Mouse (Mus musculus): Measurements from ENCODE around the gene Gm20773.
"Not testable (repeated sequence)": the region's sequence is repeated elsewhere in the genome, so short reads cannot be mapped to it uniquely, and the experiment has no call there.

The Gm20773 gene

GRCm38 (mm10) chrY:13493726-13494125, at the start of gene Gm20773:
Gene Gm20773, plus strand, starts transcription at chrY:13494026.
- not testable (repeated sequence) for DNase-seq (ENCODE audit: low read depth)

- not testable (repeated sequence) for DNase-seq (ENCODE audit: low read depth)
These were observed 28.3 kb upstream of the Gm20773 start, which contains the start of gene Gm21866 for GRCm38 (mm10) chrY:13465479-13465878. Gene Gm21866, minus strand, starts transcription at chrY:13465579.
